Mouse (Mus musculus): ENCODE measurements around the gene Rps15a. TPM values are rescaled to one million over a fixed set of nuclear protein-coding genes. Genes with fewer than 3 reads are reported as not detected.

The Rps15a gene
- polyA plus RNA-seq, 1 experiment = 1,086 TPM

DNA sequence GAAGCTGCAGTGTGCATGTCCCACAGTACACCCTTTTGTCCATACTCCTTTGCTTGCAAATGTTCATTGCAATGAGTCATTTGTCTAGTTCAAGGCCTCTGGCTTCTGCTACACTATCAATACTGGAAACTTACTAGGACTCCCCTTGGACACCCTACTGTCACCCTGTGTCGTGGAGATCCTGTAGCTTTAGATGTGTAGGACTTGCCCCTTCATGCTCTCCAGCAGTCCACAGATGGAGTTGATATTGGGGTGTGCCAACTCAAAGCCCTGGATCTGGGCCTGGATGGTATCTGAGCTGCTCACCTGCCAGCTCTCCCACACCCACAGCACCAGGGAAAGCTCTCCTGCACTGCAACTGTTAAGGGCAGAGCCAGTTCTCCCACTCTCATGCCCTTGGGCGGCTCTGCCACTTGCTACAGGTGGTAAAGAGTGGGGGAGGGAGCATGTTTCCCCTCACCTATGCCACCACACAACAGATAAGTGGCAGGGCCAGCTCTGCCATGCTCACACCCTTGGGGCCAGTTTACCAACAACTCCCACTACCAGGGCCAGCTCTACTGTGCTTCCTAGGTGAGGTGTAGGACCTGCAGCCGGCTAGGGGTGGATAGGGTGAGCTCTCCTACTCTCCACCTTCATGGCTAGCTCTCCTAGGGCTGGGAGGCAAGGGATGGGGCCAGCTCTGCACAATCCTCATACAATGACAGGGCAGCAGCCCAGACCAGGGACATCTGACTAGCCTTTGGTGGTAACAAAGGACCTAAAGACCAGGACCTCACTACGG lies 13.1 kb downstream of the Rps15a start:
- no peak for TF ChIP-seq CTCF (IDR thresholded peaks at IDR 0.05; ENCODE audit: low read depth, low read length)
- TF ChIP-seq POLR2A (IDR thresholded peaks at IDR 0.05; ENCODE audit: borderline replicate concordance, low read depth, low read length) = no peak
- H3K4me3 ChIP-seq (ENCODE audit: insufficient read depth, low read length) = no peak overlapping the region
- H3K4me1 ChIP-seq (ENCODE audit: control insufficient read depth, insufficient read depth, low read length) = peaks cover 30% of the 10 kb centered on the region
- H3K27ac ChIP-seq (ENCODE audit: insufficient read depth, low read depth, low read length) = no peak overlapping the region

GRCm38 (mm10) chr7:118102231-118102630 lies 13.8 kb downstream of the Rps15a start:
- peaks cover 26% of the 10 kb centered on the region for H3K4me1 ChIP-seq (ENCODE audit: control insufficient read depth, insufficient read depth, low read length)
- no peak overlapping the region for H3K27ac ChIP-seq (ENCODE audit: insufficient read depth, low read depth, low read length)
- H3K4me3 ChIP-seq (ENCODE audit: insufficient read depth, low read length) = no peak overlapping the region
- TF ChIP-seq POLR2A (IDR thresholded peaks at IDR 0.05; ENCODE audit: borderline replicate concordance, low read depth, low read length) (no peak), CTCF (IDR thresholded peaks at IDR 0.05; ENCODE audit: low read depth, low read length) (no peak)

- TF ChIP-seq CTCF (IDR thresholded peaks at IDR 0.05; ENCODE audit: low read depth, low read length) (no peak), POLR2A (IDR thresholded peaks at IDR 0.05; ENCODE audit: borderline replicate concordance, low read depth, low read length) (no peak)
- no peak overlapping the region for H3K27ac ChIP-seq (ENCODE audit: insufficient read depth, low read depth, low read length)
- 0 out of 2 replicates have a peak, but pooled peaks cover 2% of the 10 kb centered on the region for H3K4me1 ChIP-seq (ENCODE audit: control insufficient read depth, insufficient read depth, low read length)
- H3K4me3 ChIP-seq (ENCODE audit: insufficient read depth, low read length) = no peak overlapping the region
Observed at GRCm38 (mm10) chr7:118097615-118098014, 18.4 kb downstream of the Rps15a start.

- TF ChIP-seq POLR2A (IDR thresholded peaks at IDR 0.05; ENCODE audit: borderline replicate concordance, low read depth, low read length) = no peak
- TF ChIP-seq CTCF (IDR thresholded peaks at IDR 0.05; ENCODE audit: low read depth, low read length) = no peak
- Histone ChIP-seq H3K27ac (ENCODE audit: insufficient read depth, low read depth, low read length) (no peak overlapping the region), H3K4me1 (ENCODE audit: control insufficient read depth, insufficient read depth, low read length) (no peaks in the 10 kb centered on the region), H3K4me3 (ENCODE audit: insufficient read depth, low read length) (no peak overlapping the region)
Observed at GRCm38 (mm10) chr7:118079987-118080386, 36.0 kb downstream of the Rps15a start.

DNA sequence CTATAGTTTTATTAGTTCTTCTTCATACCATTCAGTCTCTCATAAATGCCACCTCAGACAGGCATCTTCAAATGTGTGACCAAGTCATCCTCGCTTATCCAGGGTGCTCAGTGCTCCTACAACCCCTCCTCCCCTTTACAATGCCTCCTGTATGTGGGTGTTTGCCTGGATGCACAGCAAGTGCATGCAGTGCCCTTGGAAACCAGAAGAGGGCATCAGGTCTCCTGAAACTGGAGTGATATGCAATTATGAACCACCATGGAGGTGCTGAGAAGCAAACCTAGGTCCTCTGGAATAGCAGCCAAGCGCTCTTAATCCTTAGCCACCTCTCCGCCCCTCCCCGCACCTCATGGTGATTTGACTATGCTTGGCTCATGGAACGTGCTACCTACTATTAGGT lies 36.9 kb downstream of the Rps15a start:
- TF ChIP-seq CTCF (IDR thresholded peaks at IDR 0.05; ENCODE audit: low read depth, low read length) (0 out of 2 replicates have a peak, but pooled peaks have one; percentile 13), POLR2A (IDR thresholded peaks at IDR 0.05; ENCODE audit: borderline replicate concordance, low read depth, low read length) (no peak)
- Histone ChIP-seq H3K4me1 (ENCODE audit: control insufficient read depth, insufficient read depth, low read length) (no peaks in the 10 kb centered on the region), H3K27ac (ENCODE audit: insufficient read depth, low read depth, low read length) (no peak overlapping the region), H3K4me3 (ENCODE audit: insufficient read depth, low read length) (no peak overlapping the region)

GRCm38 (mm10) chr7:118067261-118067660 lies 48.7 kb downstream of the Rps15a start:
- no peak overlapping the region for H3K27ac ChIP-seq (ENCODE audit: insufficient read depth, low read depth, low read length)
- no peaks in the 10 kb centered on the region for H3K4me1 ChIP-seq (ENCODE audit: control insufficient read depth, insufficient read depth, low read length)
- TF ChIP-seq POLR2A (IDR thresholded peaks at IDR 0.05; ENCODE audit: borderline replicate concordance, low read depth, low read length) = no peak
- no peak for TF ChIP-seq CTCF (IDR thresholded peaks at IDR 0.05; ENCODE audit: low read depth, low read length)
- no peak overlapping the region for H3K4me3 ChIP-seq (ENCODE audit: insufficient read depth, low read length)

DNA sequence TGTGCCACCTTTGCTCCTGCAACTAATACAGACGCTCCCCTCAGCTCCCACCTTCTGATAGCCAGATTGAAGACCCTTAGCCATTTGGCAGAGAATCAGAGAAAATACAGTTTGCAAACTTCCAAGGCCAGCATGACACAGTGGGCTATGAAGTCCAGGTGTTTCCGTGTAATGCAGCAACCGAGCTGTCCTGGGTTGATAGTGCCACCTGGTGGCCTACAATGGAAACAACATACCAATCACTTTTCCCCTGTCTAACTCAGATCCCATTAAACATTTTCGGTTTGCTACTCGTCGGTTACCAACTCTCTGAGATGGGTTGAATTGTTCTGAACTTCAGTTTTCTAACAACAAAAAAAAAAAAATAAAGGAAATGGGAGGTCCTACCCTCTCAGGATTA lies 59.7 kb downstream of the Rps15a start:
- Histone ChIP-seq H3K4me1 (ENCODE audit: control insufficient read depth, insufficient read depth, low read length) (no peaks in the 10 kb centered on the region), H3K27ac (ENCODE audit: insufficient read depth, low read depth, low read length) (no peak overlapping the region), H3K4me3 (ENCODE audit: insufficient read depth, low read length) (no peak overlapping the region)
- TF ChIP-seq CTCF (IDR thresholded peaks at IDR 0.05; ENCODE audit: low read depth, low read length) (peak; percentile 17; the same call in 1 of the 2 replicates), POLR2A (IDR thresholded peaks at IDR 0.05; ENCODE audit: borderline replicate concordance, low read depth, low read length) (no peak)

Other genes starting within 250 kb of the Rps15a start
- 277 and 281 TPM in 2 replicates for gene Arl6ip1, start 13.5 kb upstream of the Rps15a start, polyA plus RNA-seq (2012; ENCODE audit: insufficient read depth, insufficient read length, missing spikeins)
- gene Smg1, start 127.5 kb upstream of the Rps15a start, polyA plus RNA-seq (2012; ENCODE audit: insufficient read depth, insufficient read length, missing spikeins) = 43.2 and 49.6 TPM in 2 replicates

All from bone marrow macrophage, adult 2 months (primary cell).